Mouse (Mus musculus) liver, embryonic 16.5 days (tissue): ENCODE data around the gene Kdm4b. TPM values are rescaled to one million over a fixed set of nuclear protein-coding genes. Genes with fewer than 3 reads are reported as not detected.

Source experiments
- ATAC-seq: fragments of 200-750 bp; cut with Nextera tagmentation; 2 replicates; pipeline ENCODE4 v1.8.0; 2017; ENCODE audit warnings: low read depth, mild to moderate bottlenecking, moderate number of reproducible peaks, moderate library complexity
- H3K27ac ChIP-seq: fragments of 300-500 bp; sonication (generic); 2 replicates; pipeline ENCODE4 v1.5.1; 2014; ENCODE audit warnings: mild to moderate bottlenecking, low read length
- H3K27me3 ChIP-seq: fragments of 300-500 bp; sonication (generic); 2 replicates; pipeline ENCODE4 v1.6.1; 2014; ENCODE audit warnings: low read depth, low read length, mixed read lengths; ENCODE audit not compliant: control insufficient read depth, insufficient read depth
- H3K36me3 ChIP-seq: fragments of 300-500 bp; sonication (generic); 2 replicates; pipeline ENCODE4 v1.6.1; 2014; ENCODE audit warnings: mild to moderate bottlenecking; ENCODE audit not compliant: control insufficient read depth, insufficient read depth
- H3K4me1 ChIP-seq: fragments of 300-500 bp; sonication (generic); 2 replicates; pipeline ENCODE4 v1.6.1; 2014; ENCODE audit warnings: low read depth, low read length, mixed read lengths; ENCODE audit not compliant: control insufficient read depth
- H3K4me2 ChIP-seq: fragments of 300-500 bp; sonication (generic); 2 replicates; pipeline ENCODE4 v1.6.1; 2014; ENCODE audit warnings: low read depth, low read length, mixed read lengths
- H3K4me3 ChIP-seq: fragments of 300-500 bp; sonication (generic); 2 replicates; pipeline ENCODE4 v1.5.1; 2014; ENCODE audit warnings: low read depth, mild to moderate bottlenecking, low read length
- H3K9ac ChIP-seq: fragments of 300-500 bp; sonication (generic); 2 replicates; pipeline ENCODE4 v1.6.1; 2014; ENCODE audit warnings: low read depth, low read length
- H3K9me3 ChIP-seq: fragments of 300-500 bp; sonication (generic); replicated peaks from 2 replicates; pipeline ENCODE4 v1.6.1; 2016; ENCODE audit warnings: low read length; ENCODE audit not compliant: control insufficient read depth
- WGBS: fragments of 180-500 bp; shearing (Covaris S2); extraction: QIAGEN DNeasy Blood & Tissue Kit; methylation state at CpG from one replicate; pipeline ENCODE4 v1.1.7; 2014; ENCODE audit not compliant: insufficient replicate concordance; 5-methylcytosine and 5-hydroxymethylcytosine counted together
- polyA plus RNA-seq: library from polyadenylated mRNA; unstranded; fragments of >200 nt; fragmentation: Nextera tagmentation; extraction: Ambion mirVana; gene quantifications from 2 replicates; pipeline ENCODE4 v1.2.1, GENCODE M21; 2015

Gene Kdm4b
- polyA plus RNA-seq = 6.3 and 7.0 TPM in 2 replicates

DNA sequence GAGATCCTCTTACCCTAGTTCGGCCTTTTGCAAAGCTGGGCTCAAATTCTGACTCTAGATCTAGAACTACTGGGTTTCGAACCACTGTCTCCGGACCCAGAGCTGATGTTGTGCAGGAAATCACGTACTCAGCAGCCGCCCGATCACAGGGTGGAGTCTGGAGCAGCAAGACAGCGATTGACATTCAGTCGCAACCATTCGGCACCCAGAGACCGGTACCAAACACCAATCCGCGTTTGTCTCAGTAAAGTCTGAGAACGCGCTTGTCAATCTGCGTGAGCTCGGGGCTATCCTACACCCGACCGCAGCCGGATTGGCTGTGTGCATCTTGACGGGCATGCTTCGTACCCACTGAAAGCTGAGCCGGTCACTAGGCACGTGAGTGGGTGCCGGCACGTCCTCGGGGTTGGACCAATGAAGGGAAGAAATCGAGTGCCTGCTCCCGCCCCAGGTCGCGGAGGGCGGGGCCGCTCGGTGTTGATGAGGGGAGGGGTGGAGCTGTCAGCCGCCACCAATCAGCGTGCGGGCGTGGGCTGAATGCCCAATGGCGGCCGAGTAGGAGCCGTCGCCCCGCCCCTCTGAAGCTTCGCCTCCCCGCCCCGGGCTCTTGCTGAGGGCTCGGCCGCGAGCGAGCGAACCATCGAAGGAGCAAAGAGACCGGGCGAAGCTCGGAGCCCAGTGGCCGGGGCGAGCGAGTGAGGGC is at the start of gene Kdm4b:
Gene Kdm4b, plus strand, starts transcription at position 613 of the 703 bp plus-strand sequence.
- H3K27me3 ChIP-seq = no peaks in the 10 kb centered on the region
- WGBS = under 1% methylated on average over 56 of the region's 57 CpGs
- H3K9me3 ChIP-seq = no peaks in the 10 kb centered on the region
- ATAC-seq = peak; percentile 95
- H3K4me3 ChIP-seq = peak within 1 kb of the TSS; percentile 80
- peak within 1 kb of the TSS; percentile 96 for H3K27ac ChIP-seq
- H3K9ac ChIP-seq = peak within 1 kb of the TSS; percentile 91
- H3K4me1 ChIP-seq = peaks cover 36% of the 10 kb centered on the region
- H3K4me2 ChIP-seq = peak within 1 kb of the TSS; percentile 99
- peaks cover 14% of the 10 kb centered on the region for H3K36me3 ChIP-seq

DNA sequence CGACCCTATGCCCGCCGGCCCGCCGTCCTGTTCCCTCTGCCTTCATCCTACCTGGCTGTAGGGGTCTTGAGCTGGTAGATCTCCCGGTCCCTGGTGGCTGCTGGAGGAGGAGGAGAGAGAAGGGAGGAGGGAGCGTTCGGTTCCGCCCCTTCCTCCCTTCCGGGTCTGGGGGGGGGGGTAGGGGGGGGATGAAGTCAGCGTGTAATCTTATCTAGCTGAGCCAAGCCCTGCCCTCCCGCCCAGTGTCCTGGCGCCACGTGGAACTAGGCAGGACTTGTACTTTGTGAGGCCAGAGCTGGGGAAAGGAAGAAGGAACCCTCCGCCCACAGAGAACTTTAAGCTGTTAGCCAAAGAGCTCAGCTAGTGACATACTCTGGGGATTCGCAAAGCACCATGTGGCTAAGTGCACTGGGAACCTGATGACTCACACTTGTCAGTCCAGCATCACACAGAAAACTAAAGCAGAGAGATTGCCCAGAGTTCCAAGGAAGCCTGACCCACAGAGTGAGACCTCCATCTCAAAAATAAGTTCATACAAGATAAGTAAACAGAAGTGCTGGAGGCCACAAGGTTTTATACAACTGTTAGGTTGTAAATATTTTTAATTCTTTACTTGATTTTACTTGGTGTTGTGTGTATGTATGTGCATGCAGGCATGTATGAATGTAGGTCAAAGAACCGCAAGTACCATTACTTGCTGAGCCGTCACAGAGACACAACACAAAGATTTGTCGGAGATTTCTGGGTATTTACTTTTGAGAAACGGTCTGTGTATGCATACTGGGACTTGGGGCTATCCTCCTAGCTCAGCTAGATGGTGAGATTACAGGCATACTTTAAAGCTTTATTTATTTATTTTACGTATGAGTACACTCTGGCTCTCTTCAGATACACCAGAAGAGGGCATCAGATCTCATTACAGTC is 49.0 kb upstream of the Kdm4b start, which contains the start of gene Ticam1:
Gene Ticam1, minus strand, starts transcription at position 144 of the 924 bp plus-strand sequence.
- Histone ChIP-seq H3K36me3 (peaks cover 7% of the 10 kb centered on the region), H3K4me1 (peaks cover 60% of the 10 kb centered on the region), H3K4me3 (peak within 1 kb of the TSS; percentile 79), H3K27me3 (no peaks in the 10 kb centered on the region), H3K9ac (peak within 1 kb of the TSS; percentile 86), H3K27ac (peak within 1 kb of the TSS; percentile 90), H3K4me2 (peak within 1 kb of the TSS; percentile 88), H3K9me3 (no peaks in the 10 kb centered on the region)
- ATAC-seq = peak; percentile 94
- WGBS = 3% methylated on average over 20 of the region's 21 CpGs

DNA sequence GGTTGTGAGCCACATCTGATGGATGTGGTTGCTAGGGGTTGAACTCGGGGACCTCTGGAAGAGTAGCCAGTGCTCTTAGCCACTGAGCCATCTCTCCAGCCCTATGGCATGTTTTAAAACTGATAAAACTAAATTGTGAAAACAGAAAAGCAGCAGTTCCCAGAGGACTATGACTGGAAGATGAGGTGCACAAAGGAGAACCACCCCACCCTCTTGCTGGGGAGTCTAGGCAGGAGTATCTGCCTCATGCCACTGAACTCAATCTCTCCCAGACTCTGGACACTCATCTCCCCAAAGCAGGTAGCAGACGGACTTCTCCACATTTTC is 48.3 kb upstream of the Kdm4b start:
- H3K27me3 ChIP-seq = no peaks in the 10 kb centered on the region
- 19% methylated on average over 2 of the region's 2 CpGs for WGBS
- ATAC-seq = no peak
- peak overlapping the region; percentile 79 for H3K4me3 ChIP-seq
- H3K4me1 ChIP-seq = peaks cover 55% of the 10 kb centered on the region
- H3K27ac ChIP-seq = peak overlapping the region; percentile 90
- H3K36me3 ChIP-seq = peaks cover 7% of the 10 kb centered on the region
- H3K4me2 ChIP-seq = peak overlapping the region; percentile 88
- H3K9me3 ChIP-seq = no peaks in the 10 kb centered on the region
- H3K9ac ChIP-seq = peak overlapping the region; percentile 53

DNA sequence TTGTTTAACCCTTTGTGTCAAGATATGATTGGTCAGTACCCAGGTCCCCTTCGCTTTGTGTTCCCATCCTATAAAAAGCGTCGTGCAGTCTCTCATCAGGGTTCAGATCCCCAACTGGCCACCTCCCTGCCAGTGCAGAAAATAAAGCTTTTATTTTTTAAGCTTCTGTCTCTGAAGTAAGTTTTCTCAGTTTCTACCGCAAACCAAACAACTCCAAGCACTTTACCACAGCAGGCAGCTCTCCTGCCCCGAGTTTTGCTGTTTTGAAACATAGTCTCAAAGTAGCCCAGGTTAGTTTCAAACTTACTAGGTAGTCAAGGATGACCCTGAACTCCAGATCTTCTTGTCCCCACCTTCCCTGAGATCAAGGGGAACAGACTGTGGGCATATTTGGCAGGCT is 47.5 kb upstream of the Kdm4b start:
- peaks cover 47% of the 10 kb centered on the region for H3K4me1 ChIP-seq

DNA sequence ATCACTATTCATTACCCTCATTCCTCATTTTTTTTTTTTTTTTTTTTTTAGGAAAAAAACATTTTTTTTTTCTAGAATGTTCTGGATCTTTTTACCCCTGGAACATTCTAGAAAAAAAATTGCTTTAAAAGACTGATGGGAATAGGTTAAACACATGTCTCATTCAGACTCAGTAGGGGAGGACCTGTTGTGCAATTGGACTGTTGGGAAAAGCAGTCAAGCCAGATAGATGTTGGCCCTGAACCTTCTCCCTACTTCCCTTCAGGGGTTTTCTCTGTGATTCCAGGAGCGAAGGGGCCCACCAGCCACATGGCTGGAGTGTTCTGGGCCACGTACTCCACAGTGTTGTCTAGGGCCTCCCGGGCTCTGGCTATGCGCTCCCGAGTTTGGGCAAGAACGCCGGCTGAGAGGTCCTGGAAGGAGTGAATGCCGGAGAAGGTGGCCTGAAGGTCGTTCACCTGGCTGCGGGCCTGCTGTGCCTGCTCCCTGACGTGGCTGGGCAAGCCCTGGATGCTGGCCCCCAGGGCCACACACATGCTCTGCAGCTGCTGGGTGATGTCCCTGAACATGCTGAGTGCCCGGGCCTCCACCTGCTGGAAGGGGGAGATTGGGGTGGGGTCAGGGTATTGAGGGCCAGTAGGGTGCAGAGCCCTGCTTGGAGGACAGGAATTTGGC is 46.2 kb upstream of the Kdm4b start:
- Histone ChIP-seq H3K9ac (no peak overlapping the region), H3K4me1 (peaks cover 38% of the 10 kb centered on the region)
- ATAC-seq = no peak

More for the DNA sequence above, 47.5 kb upstream of the Kdm4b start:
- WGBS = 82% methylated on average over 5 of the region's 5 CpGs
- Histone ChIP-seq H3K9me3 (no peaks in the 10 kb centered on the region), H3K36me3 (peaks cover 10% of the 10 kb centered on the region), H3K4me2 (no peak overlapping the region), H3K27me3 (no peaks in the 10 kb centered on the region), H3K4me3 (no peak overlapping the region), H3K9ac (peak overlapping the region; percentile 53; the same call in 1 of the 2 replicates), H3K27ac (no peak overlapping the region)
- no peak for ATAC-seq

DNA sequence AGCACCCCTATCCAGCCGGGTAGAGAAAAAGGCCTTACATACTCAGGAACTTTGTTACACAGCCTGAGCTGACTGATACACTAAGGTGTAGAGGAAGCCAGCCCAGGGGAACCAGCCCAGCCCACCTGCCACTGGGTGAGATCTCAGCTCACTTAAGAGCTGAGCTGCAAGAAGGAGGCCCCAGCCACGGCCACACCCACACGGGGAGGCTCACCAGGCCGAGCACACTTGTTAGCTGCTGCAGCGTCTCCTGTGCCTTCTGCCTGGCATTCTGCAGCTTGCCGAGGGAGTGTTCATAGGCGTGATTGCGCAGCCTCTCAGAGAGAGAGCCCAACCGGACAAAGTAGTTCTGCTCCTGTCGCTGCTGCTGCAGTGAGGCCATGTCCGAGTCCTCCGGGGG is 44.7 kb upstream of the Kdm4b start:
- H3K4me3 ChIP-seq = no peak overlapping the region
- peaks cover 20% of the 10 kb centered on the region for H3K36me3 ChIP-seq
- ATAC-seq = no peak
- peaks cover 30% of the 10 kb centered on the region for H3K4me1 ChIP-seq
- no peaks in the 10 kb centered on the region for H3K27me3 ChIP-seq
- 0 out of 2 replicates have a peak overlapping the region, but pooled peaks have one; percentile 6 for H3K27ac ChIP-seq
- H3K4me2 ChIP-seq = no peak overlapping the region
- WGBS = 61% methylated on average over 12 of the region's 12 CpGs
- no peaks in the 10 kb centered on the region for H3K9me3 ChIP-seq
- no peak overlapping the region for H3K9ac ChIP-seq

More for the DNA sequence above, 46.2 kb upstream of the Kdm4b start:
- Histone ChIP-seq H3K9me3 (no peaks in the 10 kb centered on the region), H3K4me3 (no peak overlapping the region), H3K4me2 (no peak overlapping the region), H3K27ac (no peak overlapping the region), H3K36me3 (peaks cover 12% of the 10 kb centered on the region), H3K27me3 (no peaks in the 10 kb centered on the region)
- 89% methylated on average over 12 of the region's 12 CpGs for WGBS

DNA sequence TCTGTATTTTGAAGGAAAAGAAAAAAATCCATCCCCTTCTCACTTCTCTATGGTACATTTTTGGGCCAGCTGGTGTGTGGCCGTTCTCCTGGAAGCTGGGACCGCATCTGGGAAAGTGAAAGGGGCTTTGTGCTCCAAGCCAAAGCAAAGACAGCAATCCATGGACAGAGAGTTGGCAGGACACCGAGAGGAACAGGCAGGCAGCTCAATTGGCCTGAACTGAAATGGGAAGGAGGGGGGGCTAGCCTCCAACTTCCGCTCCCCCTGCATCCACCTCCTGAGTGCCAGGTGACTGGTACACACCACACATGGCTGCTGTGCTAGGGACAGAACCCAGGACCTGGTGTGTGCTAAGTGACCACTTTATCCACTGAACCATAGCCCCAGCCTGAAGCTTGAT is 43.1 kb upstream of the Kdm4b start:
- 77% methylated on average over 4 of the region's 4 CpGs for WGBS
- Histone ChIP-seq H3K4me2 (no peak overlapping the region), H3K27ac (no peak overlapping the region), H3K4me3 (no peak overlapping the region), H3K27me3 (no peaks in the 10 kb centered on the region), H3K9ac (no peak overlapping the region), H3K4me1 (peaks cover 35% of the 10 kb centered on the region), H3K36me3 (peaks cover 20% of the 10 kb centered on the region), H3K9me3 (no peaks in the 10 kb centered on the region)
- ATAC-seq = no peak

DNA sequence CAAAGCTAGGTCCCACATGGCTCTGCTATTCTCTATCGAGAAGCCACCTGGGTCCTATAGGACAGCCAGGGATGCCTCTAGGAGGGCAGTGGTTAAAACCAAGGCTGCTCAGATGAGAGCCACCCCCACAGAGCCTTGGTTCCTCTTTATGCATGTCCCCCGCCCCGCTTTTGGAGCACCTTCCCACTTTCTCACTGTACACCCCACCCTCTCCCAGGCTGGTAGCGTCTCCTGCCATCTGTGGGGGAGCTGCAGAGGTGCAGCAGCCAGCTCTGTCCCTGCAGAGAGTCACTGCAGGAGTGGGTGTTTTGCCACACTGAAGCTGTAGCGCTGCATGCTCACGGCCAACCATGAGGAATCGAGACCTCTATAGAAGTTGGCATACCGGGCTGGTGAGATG is 42.5 kb upstream of the Kdm4b start:
- ATAC-seq = no peak
- H3K9ac ChIP-seq = no peak overlapping the region
- peaks cover 20% of the 10 kb centered on the region for H3K36me3 ChIP-seq
- H3K9me3 ChIP-seq = no peaks in the 10 kb centered on the region
- H3K4me1 ChIP-seq = peaks cover 35% of the 10 kb centered on the region
- no peak overlapping the region for H3K4me2 ChIP-seq
- no peaks in the 10 kb centered on the region for H3K27me3 ChIP-seq
- no peak overlapping the region for H3K4me3 ChIP-seq
- WGBS = 71% methylated on average over 8 of the region's 8 CpGs
- no peak overlapping the region for H3K27ac ChIP-seq
